Mouse (Mus musculus) layer of hippocampus, adult 18-20 months (tissue): ENCODE results near the gene Olfr1112. TPM values are rescaled to one million over a fixed set of nuclear protein-coding genes. Genes with fewer than 3 reads are reported as not detected.
"Not testable (repeated sequence)": the region's sequence is repeated elsewhere in the genome, so short reads cannot be mapped to it uniquely, and the experiment has no call there.

Experiments
- DNase-seq, 2 experiments: peaks; one replicate each; pipeline ENCODE4 v3.0.0; 2022; ENCODE audit warnings: low spot score in 2 of 2
- long read RNA-seq: library from polyadenylated mRNA; stranded (forward); transcript quantifications from one replicate; pipeline ENCODE4 v2.0.0, GENCODE M21; 2021
- total RNA-seq, 2 experiments: library from RNA; stranded (reverse); gene quantifications; 2 replicates each; pipeline ENCODE4 v1.2.3; 2021

The Olfr1112 gene
- total RNA-seq: not detected
- long read RNA-seq: 0 reads

DNA sequence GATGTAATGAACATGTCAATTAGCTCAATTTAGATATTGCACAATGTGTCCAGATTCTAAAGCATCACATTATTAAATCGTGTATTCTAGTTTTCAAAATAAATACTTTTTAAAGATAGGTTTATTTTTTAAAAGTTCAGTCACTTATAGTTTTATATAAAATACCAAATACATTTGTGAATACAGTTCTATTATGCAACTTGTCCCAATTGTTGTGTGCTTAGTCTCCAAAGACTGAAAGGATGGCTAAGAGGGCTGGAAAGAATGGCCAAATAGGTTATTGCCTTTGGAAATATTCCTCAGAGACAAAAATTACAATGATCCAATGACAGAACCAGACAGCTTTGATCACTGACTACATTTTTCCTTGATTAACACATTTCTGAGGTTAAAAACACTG, at the start of gene Olfr1112:
Gene Olfr1112, plus strand, starts transcription at position 301 of the 400 bp plus-strand sequence.
- DNase-seq: no peak

DNA sequence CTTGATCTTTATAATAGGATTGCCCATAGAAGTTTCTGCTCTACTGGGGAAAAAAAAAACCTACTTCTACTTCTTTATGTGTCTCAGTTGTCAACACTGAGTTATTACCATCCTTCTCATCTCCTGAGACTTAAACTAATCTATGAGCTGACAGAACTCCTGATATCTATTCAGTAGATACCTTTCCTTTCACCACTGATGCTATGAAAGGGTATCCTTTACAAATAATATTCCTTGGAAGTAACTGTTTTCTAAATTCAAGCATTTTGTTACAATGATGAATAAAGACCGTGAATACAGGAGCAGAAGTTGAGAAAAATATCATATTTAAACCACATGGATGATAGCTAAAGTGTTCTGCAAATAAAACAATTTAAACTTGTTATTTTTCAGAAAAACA, 47.4 kb upstream of the Olfr1112 start, which contains the start of gene Olfr1110:
Gene Olfr1110, minus strand, starts transcription at position 101 of the 400 bp plus-strand sequence.
- no peak for DNase-seq

DNA sequence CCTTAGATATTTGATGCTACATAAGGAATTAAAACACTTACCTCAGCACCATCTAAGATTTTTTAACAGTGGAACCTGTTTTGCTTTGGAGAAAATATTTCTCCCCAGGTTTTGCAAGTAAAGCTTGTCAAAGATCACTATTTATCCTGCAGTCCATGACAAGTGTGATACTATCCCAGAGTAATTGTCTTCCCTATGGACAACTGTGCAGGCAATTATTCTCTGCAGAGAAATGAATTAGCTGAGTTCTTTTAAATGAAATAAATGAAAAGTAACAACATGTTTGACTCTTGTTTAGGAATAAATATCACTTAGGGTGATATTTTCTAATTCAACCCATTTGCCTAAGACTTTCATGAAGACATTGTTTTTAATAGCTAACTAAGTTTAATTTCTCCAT, 35.1 kb upstream of the Olfr1112 start, which contains the start of gene Olfr1111:
Gene Olfr1111, minus strand, starts transcription at position 101 of the 400 bp plus-strand sequence.
- DNase-seq: no peak

DNA sequence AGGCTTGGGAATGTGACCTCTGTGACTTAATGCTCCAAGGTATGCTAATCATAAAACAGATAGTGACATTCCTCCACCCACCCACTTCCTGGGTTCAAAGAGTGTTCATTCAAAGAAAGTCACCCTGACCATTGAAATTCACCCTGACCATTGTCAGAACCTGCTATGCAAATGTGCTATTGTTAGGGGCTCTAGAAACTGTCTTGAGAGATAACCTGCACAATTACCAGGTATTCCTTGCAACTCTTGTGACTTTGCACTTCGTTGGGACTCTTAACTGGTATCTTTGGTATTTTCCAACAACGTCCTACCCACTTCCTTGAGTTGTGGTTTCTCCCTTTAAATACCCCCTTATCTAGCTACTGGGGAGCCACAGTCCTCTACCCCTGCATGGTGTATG, 19.9 kb upstream of the Olfr1112 start:
- not testable (repeated sequence) for DNase-seq

DNA sequence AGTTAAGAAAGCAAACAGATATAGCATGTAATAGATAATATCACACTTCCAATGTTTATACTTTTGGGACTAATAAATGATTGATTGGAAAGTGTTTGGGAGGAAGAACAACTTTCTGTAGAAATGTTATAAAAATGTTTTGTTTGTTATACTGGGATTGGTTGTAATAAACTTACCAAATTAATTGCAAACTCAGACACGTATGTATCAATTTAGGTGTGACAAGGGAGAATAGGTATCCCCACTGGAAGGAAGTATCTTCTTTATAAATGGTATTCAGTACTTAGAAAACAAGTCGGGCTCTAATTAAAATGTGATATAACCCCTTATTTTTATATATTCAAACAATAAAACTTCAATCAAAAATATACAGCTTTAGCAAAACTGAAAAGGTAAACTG, 21.1 kb downstream of the Olfr1112 start, which contains the start of gene Olfr1113:
Gene Olfr1113, plus strand, starts transcription at position 301 of the 400 bp plus-strand sequence.
- no peak for DNase-seq

Other genes starting within 250 kb of the Olfr1112 start
- gene Olfr1099, start 227.1 kb upstream of the Olfr1112 start, total RNA-seq: not detected
- not detected for gene Olfr1100, start 207.8 kb upstream of the Olfr1112 start, total RNA-seq
- gene Olfr1101, start 196.6 kb upstream of the Olfr1112 start, total RNA-seq: not detected
- gene Olfr1102, start 189.4 kb upstream of the Olfr1112 start, total RNA-seq: not detected
- not detected for gene Olfr1104, start 160.7 kb upstream of the Olfr1112 start, total RNA-seq
- not detected for gene Olfr1105, start 151.3 kb upstream of the Olfr1112 start, total RNA-seq
- not detected for gene Olfr1106, start 135.5 kb upstream of the Olfr1112 start, total RNA-seq
- not detected for gene Olfr1107, start 112.0 kb upstream of the Olfr1112 start, total RNA-seq
- gene Olfr1109, start 91.8 kb upstream of the Olfr1112 start, total RNA-seq: not detected
- gene Olfr259, start 73.2 kb upstream of the Olfr1112 start, total RNA-seq: not detected
- gene Olfr1110, start 47.5 kb upstream of the Olfr1112 start, total RNA-seq: not detected
- not detected for gene Olfr1111, start 35.2 kb upstream of the Olfr1112 start, total RNA-seq
- not detected for gene Olfr1113, start 21.2 kb downstream of the Olfr1112 start, total RNA-seq
- gene Olfr1115, start 60.2 kb downstream of the Olfr1112 start, total RNA-seq: not detected
- gene Olfr1116, start 79.7 kb downstream of the Olfr1112 start, total RNA-seq: not detected
- not detected for gene Olfr1118, start 119.8 kb downstream of the Olfr1112 start, total RNA-seq
- not detected for gene Olfr1120, start 167.0 kb downstream of the Olfr1112 start, total RNA-seq
- gene Olfr1121, start 182.1 kb downstream of the Olfr1112 start, total RNA-seq: not detected
- gene Olfr1122, start 198.1 kb downstream of the Olfr1112 start, total RNA-seq: not detected
- not detected for gene Olfr1123, start 228.8 kb downstream of the Olfr1112 start, total RNA-seq
- not detected for gene Olfr1124, start 242.5 kb downstream of the Olfr1112 start, total RNA-seq